Mouse (Mus musculus) stomach, postnatal 0 days (tissue): ENCODE measurements around the gene Itga9.

ENCODE experiments used
- CTCF ChIP-seq: IDR thresholded peaks from 2 replicates; pipeline ENCODE4 v1.5.1; 2016; ENCODE audit warnings: antibody characterized with exemption, low read depth, mild to moderate bottlenecking, moderate library complexity
- EP300 ChIP-seq: optimal IDR thresholded peaks from 2 replicates; pipeline ENCODE3; 2016; ENCODE audit warnings: antibody characterized with exemption

GRCm38 (mm10) chr9:118838910-118839667 lies 232.6 kb downstream of the Itga9 start:
- TF ChIP-seq CTCF, result no peak
- TF ChIP-seq EP300, result no peak
